Mouse (Mus musculus): Measurements from ENCODE around the gene Akap5. TPM values are rescaled to one million over a fixed set of nuclear protein-coding genes. Genes with fewer than 3 reads are reported as not detected.

Gene Akap5
- polyA plus RNA-seq, 1 experiment from 2014 or later: 5.7 TPM

GRCm38 (mm10) chr12:76361405-76362302 lies 37.0 kb downstream of the Akap5 start:
- Histone ChIP-seq H3K9me3 (replicated peaks) (no peaks in the 10 kb centered on the region), H3K4me1 (0 out of 2 replicates have a peak, but pooled peaks cover 2% of the 10 kb centered on the region), H3K9ac (no peak overlapping the region), H3K27ac (no peak overlapping the region), H3K27me3 (no peaks in the 10 kb centered on the region), H3K36me3 (0 out of 2 replicates have a peak, but pooled peaks cover 3% of the 10 kb centered on the region), H3K4me3 (no peak overlapping the region), H3K4me2 (replicated peaks) (no peak overlapping the region)
- 76% methylated on average over 9 of the region's 9 CpGs for WGBS
- ATAC-seq (ENCODE audit: low FRiP score): no peak

DNA sequence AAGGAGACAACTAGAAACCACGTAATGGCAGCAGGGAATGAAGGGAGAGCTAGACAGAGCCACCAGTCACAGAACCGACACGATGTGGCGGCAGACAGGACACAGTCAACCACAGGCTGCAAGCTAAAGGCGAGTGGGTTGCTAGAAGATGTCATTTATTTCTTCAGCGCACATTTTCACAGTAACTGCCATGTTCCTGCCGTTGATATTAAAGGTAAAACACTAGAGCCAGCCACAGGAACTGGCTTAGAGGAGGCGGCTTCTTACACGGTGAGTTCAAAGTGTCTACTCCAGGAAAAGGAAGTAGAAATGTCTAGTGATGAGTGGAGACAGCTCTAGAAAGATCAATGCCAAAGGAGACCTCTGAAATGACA lies 37.6 kb downstream of the Akap5 start:
- H3K4me1 ChIP-seq: peaks cover 8% of the 10 kb centered on the region
- no peak overlapping the region for H3K27ac ChIP-seq
- ATAC-seq (ENCODE audit: low FRiP score): no peak
- 89% methylated on average over 9 of the region's 9 CpGs for WGBS
- H3K9me3 ChIP-seq (replicated peaks): no peaks in the 10 kb centered on the region
- 0 out of 2 replicates have a peak, but pooled peaks cover 3% of the 10 kb centered on the region for H3K36me3 ChIP-seq
- no peak overlapping the region for H3K9ac ChIP-seq
- H3K4me3 ChIP-seq: no peak overlapping the region
- H3K27me3 ChIP-seq: no peaks in the 10 kb centered on the region
- no peak overlapping the region for H3K4me2 ChIP-seq (replicated peaks)

DNA sequence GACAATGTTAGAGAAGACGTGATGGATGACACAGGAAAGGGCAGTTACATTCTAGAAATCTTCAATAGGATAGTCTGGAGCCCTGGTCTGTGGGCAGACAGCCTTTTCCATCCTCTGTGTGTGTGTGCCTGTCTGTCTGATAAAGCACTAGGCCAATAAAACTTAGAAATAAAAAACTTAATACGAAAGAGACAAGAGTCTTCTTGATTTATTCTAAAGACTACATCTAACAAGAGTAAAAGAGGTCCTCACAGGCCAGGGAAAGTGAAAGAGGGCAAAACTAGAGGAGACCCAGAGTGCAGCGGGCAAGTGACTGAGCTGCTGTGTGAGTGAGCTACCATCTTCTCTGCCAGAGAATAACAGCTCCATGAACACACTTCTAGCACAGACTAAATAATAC lies 41.6 kb downstream of the Akap5 start:
- no peak overlapping the region for H3K4me2 ChIP-seq (replicated peaks)
- H3K4me3 ChIP-seq: no peak overlapping the region
- H3K9ac ChIP-seq: no peak overlapping the region
- H3K27ac ChIP-seq: no peak overlapping the region
- ATAC-seq (ENCODE audit: low FRiP score): no peak
- H3K9me3 ChIP-seq (replicated peaks): no peaks in the 10 kb centered on the region
- 0 out of 2 replicates have a peak, but pooled peaks cover 3% of the 10 kb centered on the region for H3K36me3 ChIP-seq
- H3K27me3 ChIP-seq: no peaks in the 10 kb centered on the region
- H3K4me1 ChIP-seq: peaks cover 22% of the 10 kb centered on the region
- WGBS: 86% methylated on average over 3 of the region's 3 CpGs

DNA sequence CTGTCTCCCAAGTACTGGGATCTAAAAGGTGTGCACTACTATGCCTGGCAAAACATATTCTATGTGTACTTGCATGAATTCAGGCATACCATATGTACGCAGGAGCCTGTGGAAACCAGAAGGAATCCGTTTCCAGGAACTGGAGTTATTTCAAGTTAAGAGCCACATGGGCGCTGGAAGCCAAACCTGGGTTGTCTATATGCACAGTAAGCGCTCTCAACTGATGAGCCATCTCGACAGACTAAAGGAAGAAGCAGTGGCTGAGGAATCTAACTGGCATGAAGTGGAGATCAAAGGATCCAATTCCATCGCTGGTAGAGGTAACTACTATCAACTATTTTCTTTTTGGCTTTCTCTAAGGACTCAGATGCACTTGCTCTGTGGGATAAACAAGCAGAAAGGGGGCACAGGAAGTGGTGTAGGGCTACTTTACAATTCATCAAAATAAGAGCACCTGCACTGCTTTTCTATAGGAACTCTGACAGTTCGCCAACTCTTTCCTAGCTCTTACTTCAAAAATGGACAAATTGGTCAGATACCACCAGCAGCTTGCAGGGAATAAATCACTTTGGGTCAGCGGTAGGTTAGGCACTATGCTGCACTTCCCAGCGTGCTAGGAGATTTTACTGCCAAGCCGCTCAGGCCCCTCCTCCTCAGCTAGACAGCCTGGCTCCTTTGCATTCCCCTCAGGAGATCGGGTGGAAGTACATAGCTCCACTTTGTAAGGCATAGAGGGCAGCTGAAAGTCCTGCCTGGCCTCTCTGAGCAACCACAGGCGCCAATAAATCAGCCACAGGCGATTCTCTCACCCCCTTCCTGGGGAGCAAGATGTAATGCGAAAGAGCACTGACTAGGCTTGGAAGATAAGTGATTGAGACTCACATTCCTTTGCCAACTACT lies 42.7 kb downstream of the Akap5 start:
- Histone ChIP-seq H3K4me1 (peaks cover 33% of the 10 kb centered on the region), H3K27me3 (no peaks in the 10 kb centered on the region), H3K36me3 (no peaks in the 10 kb centered on the region), H3K4me3 (no peak overlapping the region), H3K9me3 (replicated peaks) (no peaks in the 10 kb centered on the region), H3K4me2 (replicated peaks) (peak overlapping the region; percentile 81), H3K9ac (no peak overlapping the region), H3K27ac (no peak overlapping the region; the same call in 1 of the 2 replicates)
- no peak for ATAC-seq (ENCODE audit: low FRiP score)
- 23% methylated on average over 14 of the region's 14 CpGs for WGBS

DNA sequence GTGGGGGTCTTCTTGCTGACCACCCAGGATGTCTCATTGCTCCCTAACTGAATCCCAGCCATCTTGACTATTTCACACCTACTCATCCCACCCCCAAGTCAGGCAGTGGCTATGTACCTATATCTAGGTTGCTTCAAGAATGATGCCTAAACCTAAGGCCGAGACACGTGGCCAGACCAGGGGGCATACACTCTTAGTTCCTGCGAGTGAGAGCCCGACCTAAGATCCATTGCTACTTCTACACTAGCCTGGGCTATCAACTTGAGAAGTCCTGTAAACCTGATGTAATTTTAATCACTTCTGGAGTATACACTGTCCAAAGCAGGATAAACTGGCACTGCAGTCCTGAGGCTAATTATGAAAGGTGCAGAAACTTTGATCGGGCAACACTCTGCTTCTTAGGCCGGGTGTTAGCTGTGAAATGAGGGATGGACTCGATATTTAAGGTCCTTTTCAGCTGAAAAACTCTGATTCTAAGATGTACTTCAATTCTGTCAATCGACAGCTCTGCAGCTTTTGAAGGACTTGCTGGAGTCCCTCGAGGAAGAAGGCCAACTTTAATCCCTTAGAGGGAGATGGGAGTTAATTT lies 43.6 kb downstream of the Akap5 start:
- H3K9me3 ChIP-seq (replicated peaks): no peaks in the 10 kb centered on the region
- H3K4me1 ChIP-seq: peaks cover 39% of the 10 kb centered on the region
- H3K4me3 ChIP-seq: peak overlapping the region; percentile 90
- WGBS: 9% methylated on average over 9 of the region's 9 CpGs
- peak overlapping the region; percentile 81 for H3K4me2 ChIP-seq (replicated peaks)
- ATAC-seq (ENCODE audit: low FRiP score): no peak
- peak overlapping the region; percentile 94 for H3K9ac ChIP-seq
- no peaks in the 10 kb centered on the region for H3K36me3 ChIP-seq
- H3K27me3 ChIP-seq: no peaks in the 10 kb centered on the region
- H3K27ac ChIP-seq: peak overlapping the region; percentile 99

- WGBS: 1% methylated on average over 26 of the region's 26 CpGs
- Histone ChIP-seq H3K4me3 (peak overlapping the region; percentile 90), H3K27ac (peak overlapping the region; percentile 99), H3K27me3 (no peaks in the 10 kb centered on the region), H3K4me1 (peaks cover 39% of the 10 kb centered on the region), H3K9me3 (replicated peaks) (no peaks in the 10 kb centered on the region), H3K9ac (peak overlapping the region; percentile 94), H3K36me3 (no peaks in the 10 kb centered on the region), H3K4me2 (replicated peaks) (peak overlapping the region; percentile 81)
- peak; percentile 60 for ATAC-seq (ENCODE audit: low FRiP score)
These were observed 44.1 kb downstream of the Akap5 start for GRCm38 (mm10) chr12:76368790-76369205.

GRCm38 (mm10) chr12:76369206-76369977 lies 44.7 kb downstream of the Akap5 start, which contains the start of gene Zbtb25:
Zbtb25 (minus strand) TSS chr12:76369602.
- peak within 1 kb of the TSS; percentile 94 for H3K9ac ChIP-seq
- H3K27me3 ChIP-seq: no peaks in the 10 kb centered on the region
- no peaks in the 10 kb centered on the region for H3K9me3 ChIP-seq (replicated peaks)
- peak within 1 kb of the TSS; percentile 99 for H3K27ac ChIP-seq
- WGBS: under 1% methylated on average over 96 of the region's 96 CpGs
- peak within 1 kb of the TSS; percentile 90 for H3K4me3 ChIP-seq
- peaks cover 42% of the 10 kb centered on the region for H3K4me1 ChIP-seq
- H3K36me3 ChIP-seq: no peaks in the 10 kb centered on the region
- peak within 1 kb of the TSS; percentile 81 for H3K4me2 ChIP-seq (replicated peaks)
- ATAC-seq (ENCODE audit: low FRiP score): peak; percentile 88

DNA sequence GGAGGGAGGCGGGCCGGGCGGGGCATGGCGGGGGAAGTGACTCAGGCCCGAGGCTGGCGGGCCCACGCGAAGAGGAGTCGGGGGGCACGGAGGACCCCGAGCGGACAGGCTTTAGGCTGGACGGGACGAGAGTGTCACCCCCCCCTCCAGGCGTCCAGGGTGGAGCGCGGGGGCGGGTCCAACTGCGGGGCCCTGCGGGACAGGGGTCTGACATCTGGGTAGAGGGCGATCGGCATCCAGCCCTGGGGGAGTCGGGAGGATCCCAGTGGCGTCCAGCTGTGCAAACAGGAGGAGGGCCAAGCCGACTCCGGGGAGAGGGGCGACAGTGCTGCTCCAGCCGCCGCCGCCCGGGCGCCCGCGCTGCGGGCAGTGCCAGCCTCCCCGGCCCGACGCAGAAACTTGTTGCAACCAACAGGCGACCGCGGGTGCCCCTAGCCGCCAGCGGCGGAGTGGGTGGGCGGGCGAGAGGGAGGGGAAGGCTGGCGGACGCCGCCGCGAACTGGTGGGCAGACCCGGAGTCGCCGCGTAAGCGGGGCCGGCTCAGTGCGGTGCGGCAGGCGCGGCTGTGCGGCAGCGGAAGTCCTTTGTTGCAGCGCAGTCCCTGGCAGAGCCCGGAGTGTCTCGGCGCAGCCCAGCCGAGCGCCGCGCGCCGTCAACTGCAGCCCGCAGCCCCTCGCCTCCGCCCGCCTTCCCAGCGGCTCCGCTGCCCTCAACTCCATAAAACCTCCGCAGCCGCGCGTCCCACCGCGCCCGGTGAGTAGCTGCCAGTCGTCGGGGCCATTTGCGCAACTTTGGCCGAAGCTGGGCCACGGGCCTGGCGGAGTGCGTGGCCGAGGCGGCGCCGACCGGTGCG lies 45.5 kb downstream of the Akap5 start, which contains the start of gene Zbtb1:
Gene Zbtb1 (plus strand): TSS at position 289 of the 853 bp plus-strand sequence.
- H3K4me1 ChIP-seq: peaks cover 42% of the 10 kb centered on the region
- no peaks in the 10 kb centered on the region for H3K9me3 ChIP-seq (replicated peaks)
- peak within 1 kb of the TSS; percentile 81 for H3K4me2 ChIP-seq (replicated peaks)
- ATAC-seq (ENCODE audit: low FRiP score): peak; percentile 66
- H3K27me3 ChIP-seq: no peaks in the 10 kb centered on the region
- H3K9ac ChIP-seq: peak within 1 kb of the TSS; percentile 94
- H3K36me3 ChIP-seq: no peaks in the 10 kb centered on the region
- whole genome bisulfite sequencing: under 1% methylated on average over 81 of the region's 99 CpGs
- peak within 1 kb of the TSS; percentile 90 for H3K4me3 ChIP-seq
- peak within 1 kb of the TSS; percentile 99 for H3K27ac ChIP-seq

GRCm38 (mm10) chr12:76370831-76371571 lies 46.3 kb downstream of the Akap5 start:
- Histone ChIP-seq H3K27me3 (no peaks in the 10 kb centered on the region), H3K36me3 (no peaks in the 10 kb centered on the region), H3K4me3 (peak overlapping the region; percentile 90), H3K4me1 (peaks cover 40% of the 10 kb centered on the region), H3K27ac (peak overlapping the region; percentile 99), H3K4me2 (replicated peaks) (peak overlapping the region; percentile 81), H3K9me3 (replicated peaks) (no peaks in the 10 kb centered on the region), H3K9ac (peak overlapping the region; percentile 94)
- WGBS: under 1% methylated on average over 55 of the region's 63 CpGs
- ATAC-seq (ENCODE audit: low FRiP score): peak; percentile 43; the same call in 1 of the 2 replicates

DNA sequence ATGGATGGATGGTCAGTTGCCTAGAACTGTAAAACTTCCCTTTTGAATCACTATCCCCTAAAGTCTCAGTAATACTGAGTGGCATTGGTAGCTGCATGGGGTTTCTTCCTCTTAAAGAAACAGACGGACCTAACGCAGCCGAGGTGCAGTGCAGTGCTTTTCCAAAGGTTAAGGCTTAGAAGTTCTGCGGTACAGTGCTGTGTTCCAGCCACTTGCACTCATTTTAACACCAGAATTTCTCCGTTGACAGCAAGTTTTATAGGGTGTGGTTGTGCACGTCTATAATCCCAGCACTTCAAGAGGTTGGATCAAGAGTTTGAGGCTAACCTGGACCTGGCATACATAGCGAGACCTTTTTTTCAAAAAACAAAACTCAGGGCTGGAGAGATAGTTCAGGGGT lies 47.4 kb downstream of the Akap5 start:
- Histone ChIP-seq H3K4me3 (peak overlapping the region; percentile 90), H3K4me2 (replicated peaks) (peak overlapping the region; percentile 81), H3K4me1 (peaks cover 37% of the 10 kb centered on the region), H3K9me3 (replicated peaks) (no peaks in the 10 kb centered on the region), H3K9ac (peak overlapping the region; percentile 94), H3K27ac (no peak overlapping the region), H3K36me3 (no peaks in the 10 kb centered on the region), H3K27me3 (no peaks in the 10 kb centered on the region)
- WGBS: 40% methylated on average over 7 of the region's 7 CpGs
- ATAC-seq (ENCODE audit: low FRiP score): no peak

Data from hindbrain, embryonic 12.5 days (tissue).